Mouse (Mus musculus): Measurements from ENCODE around the gene Car3.
"Not testable (repeated sequence)": the region's sequence is repeated elsewhere in the genome, so short reads cannot be mapped to it uniquely, and the experiment has no call there.

Car3 gene

GRCm38 (mm10) chr3:14863022-14863711 lies at the start of gene Car3:
Gene Car3 (plus strand): TSS chr3:14863512.
- DNase-seq (ENCODE audit: extremely low spot score, low read depth, low spot score): no peak

DNA sequence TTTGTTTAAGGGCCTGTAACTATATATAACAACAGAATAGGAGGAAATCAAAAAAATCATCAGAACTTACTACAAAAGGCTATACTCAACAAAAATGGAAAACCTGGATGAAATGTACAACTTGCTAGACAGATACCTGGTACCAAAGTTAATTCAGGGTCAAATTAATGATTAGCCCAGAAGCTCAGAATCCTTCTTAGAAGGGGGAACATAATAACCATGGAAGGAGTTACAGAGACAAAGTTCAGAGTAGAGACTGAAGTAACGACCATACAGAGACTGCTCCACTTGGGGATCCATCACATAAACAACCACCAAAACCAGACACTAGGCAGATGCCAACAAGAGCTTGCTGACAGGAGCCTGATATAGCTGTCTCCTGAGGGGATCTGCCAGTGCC lies 47.9 kb upstream of the Car3 start:
- DNase-seq (ENCODE audit: extremely low spot score, low read depth, low spot score): not testable (repeated sequence)

- no peak for DNase-seq (ENCODE audit: extremely low spot score, low read depth, low spot score)
These were observed 43.3 kb upstream of the Car3 start for GRCm38 (mm10) chr3:14819844-14820504.

DNA sequence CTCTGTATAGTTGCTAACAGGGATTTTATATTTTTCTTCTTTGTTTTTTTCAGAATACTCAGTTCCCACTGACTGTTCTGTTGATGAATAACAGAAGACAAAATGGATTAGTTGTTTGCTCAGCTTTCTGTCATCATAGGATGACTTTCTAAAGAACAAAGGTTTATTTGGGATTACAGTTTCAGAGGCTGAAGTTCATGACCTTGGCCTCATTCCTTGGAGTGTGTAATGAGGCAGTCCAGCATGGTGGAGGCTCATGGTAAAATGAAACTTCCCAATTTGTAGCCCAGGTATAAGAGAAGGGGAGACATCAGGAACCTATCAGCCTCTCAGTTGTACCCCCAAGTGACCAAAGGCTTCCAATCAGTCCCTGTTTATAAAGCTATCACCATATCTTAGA lies 34.4 kb upstream of the Car3 start:
- DNase-seq (ENCODE audit: extremely low spot score, low read depth, low spot score): no peak

- no peak for DNase-seq (ENCODE audit: extremely low spot score, low read depth, low spot score)
These were observed 32.0 kb upstream of the Car3 start for GRCm38 (mm10) chr3:14831219-14831835.

DNA sequence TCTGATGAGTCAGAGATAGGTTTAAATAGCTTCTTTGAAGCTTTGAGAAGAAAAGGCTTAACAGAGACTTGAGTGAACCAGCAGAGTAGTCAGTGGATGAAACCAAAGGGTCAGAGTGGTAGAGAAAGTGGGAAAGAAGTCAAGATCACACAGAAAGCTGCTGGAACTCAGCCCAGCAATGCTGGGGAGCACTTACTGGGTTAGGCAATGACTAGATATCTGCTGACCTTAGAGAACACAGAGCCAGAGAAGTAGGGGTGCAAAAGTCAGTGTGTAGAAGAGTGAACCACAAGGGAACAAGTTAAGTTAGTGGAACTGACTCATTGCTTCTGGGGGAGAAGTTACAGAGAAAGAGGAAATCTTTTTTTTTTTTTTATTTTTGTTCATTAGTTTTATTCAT lies 30.5 kb upstream of the Car3 start:
- DNase-seq (ENCODE audit: extremely low spot score, low read depth, low spot score): no peak

DNA sequence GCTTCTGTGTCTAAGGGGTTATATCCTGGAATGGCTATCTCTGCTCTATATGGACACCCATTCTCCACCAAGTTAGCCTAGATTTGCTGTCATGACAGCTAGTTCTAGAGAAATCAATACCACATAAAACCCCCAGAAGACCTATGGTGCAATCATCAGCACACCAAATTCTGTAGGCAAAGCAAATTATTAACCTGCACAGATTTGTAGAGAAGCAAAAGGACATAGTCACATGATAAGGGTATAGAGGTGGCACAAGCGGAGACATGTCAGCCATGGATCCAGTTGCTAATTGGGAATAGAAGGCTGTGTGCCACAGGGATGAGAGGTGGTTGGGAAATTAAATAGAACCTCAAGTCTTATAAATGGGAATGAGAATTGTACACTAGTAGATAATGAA lies 24.4 kb upstream of the Car3 start:
- DNase-seq (ENCODE audit: extremely low spot score, low read depth, low spot score): no peak

DNA sequence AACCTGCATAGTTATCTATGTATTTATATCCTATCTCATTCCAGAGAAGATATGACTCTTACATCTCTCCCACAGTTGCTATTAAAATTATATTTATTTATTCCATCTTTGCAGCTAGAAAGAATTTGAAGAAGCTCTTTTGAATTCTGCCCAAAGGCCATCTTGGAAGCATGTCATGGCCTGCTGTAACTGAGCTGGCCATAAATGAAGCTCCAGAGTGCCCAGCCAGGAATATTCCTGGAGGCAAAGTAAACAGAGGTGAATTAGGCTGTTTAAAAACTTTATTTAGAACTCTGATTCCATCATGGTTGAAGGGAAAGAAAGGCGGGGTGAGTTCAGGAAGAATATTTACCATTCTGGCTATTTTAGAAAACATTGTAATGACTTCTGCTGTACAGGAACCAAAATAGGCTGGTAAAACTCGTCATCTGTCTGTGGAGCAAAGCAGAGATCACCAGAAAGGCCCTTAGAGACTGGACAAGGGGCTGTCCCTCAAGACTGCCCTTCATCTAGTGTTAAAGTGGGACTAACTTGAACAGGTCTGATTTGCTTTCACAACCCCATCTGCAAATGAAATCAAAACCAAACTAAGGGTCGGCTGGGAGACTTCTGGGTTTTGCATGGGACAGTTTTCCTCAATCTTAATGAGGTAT lies 23.7 kb upstream of the Car3 start:
- DNase-seq (ENCODE audit: extremely low spot score, low read depth, low spot score): no peak

DNA sequence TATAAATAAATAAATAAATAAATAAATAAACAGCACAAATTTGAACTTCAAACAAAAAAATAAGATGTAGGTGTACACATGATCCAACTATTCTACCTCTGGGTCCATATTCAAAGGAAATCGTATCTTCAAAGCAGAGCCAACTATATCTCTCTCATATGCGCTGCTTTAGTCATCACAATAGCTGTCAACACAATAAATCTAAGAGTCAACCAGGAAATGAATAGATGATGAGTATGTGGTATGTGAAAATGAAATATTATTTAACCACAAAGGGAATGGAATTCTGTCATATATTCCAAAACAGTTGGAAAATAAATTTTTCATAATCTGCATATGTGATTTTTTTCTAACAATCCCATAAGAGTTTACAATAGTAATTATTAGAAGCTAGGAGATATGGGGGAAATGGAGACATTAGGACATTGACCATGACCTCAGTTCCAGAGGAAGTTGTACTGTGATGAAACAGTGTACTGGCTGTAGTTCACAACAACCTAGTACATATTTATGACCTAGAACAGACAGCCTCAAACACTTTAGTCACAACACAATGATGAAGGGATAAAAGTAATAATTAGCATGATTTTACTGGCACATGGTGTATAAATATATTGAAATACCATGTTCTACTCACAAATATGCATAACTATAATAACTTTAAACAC lies 14.6 kb upstream of the Car3 start:
- DNase-seq (ENCODE audit: extremely low spot score, low read depth, low spot score): no peak

GRCm38 (mm10) chr3:14853966-14854365 lies 9.3 kb upstream of the Car3 start:
- DNase-seq (ENCODE audit: extremely low spot score, low read depth, low spot score): no peak

GRCm38 (mm10) chr3:14854446-14854845 lies 8.9 kb upstream of the Car3 start:
- DNase-seq (ENCODE audit: extremely low spot score, low read depth, low spot score): no peak

DNA sequence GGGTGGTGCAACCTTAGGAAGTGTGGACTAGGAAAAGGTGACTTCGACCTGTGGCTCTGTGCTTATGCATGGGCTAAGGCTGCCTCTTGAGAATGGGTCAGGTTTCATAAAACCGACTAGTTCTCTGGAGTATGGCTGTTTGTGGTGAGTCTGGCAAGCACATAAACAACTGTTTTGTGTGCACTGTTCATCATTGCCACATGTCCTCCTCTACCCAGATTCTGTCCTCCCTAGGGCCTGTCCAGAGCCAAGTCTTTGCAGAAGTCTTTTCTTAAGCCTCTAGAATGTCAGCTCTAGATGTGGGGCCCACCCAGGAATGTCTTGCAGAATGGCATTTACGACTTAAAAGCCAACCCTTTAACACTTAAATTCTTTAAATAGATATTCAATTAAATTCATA lies 5.4 kb upstream of the Car3 start:
- no peak for DNase-seq (ENCODE audit: extremely low spot score, low read depth, low spot score)

DNA sequence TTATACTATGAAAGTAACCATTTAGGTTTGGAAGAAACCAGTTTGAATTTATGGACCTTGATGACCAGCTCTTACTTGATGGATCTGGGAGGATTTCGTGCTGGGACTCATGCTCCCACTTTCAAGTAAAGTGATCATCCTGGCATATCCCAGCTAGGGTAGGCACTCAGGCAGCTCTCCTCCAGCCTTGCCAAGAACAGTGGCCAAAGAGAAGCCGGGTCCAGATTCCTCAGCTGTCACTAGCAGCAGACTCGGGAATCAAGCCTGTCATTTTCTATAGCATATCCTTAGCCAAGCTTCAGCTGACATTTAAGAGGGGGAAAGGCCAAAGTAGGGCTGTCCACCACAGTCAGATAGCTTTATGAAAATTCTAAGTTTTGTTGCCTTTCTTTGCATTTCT lies 3.0 kb upstream of the Car3 start:
- DNase-seq (ENCODE audit: extremely low spot score, low read depth, low spot score): no peak

DNA sequence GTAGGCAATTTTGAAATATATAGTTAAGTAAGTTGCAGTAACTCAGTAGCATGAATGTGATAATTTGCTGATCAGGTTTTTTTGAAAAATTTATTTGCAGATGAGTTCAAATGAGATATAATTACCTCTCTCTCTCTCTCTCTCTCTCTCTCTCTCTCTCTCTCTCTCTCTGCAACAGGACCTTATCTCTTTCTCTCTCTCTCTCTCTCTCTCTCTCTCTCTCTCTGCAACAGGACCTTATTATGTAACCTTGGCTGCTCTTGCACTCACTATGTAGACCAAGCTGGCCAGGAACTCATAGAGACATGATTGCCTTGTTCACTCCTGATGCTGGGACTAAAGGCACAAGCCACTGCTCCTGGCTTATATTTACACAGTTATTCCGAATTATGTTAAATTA lies 2.1 kb upstream of the Car3 start:
- no peak for DNase-seq (ENCODE audit: extremely low spot score, low read depth, low spot score)

- DNase-seq (ENCODE audit: extremely low spot score, low read depth, low spot score): no peak
These were observed 1.5 kb upstream of the Car3 start for GRCm38 (mm10) chr3:14861787-14862186.

GRCm38 (mm10) chr3:14862654-14863021 lies 674 bp upstream of the Car3 start:
- no peak for DNase-seq (ENCODE audit: extremely low spot score, low read depth, low spot score)

- DNase-seq (ENCODE audit: extremely low spot score, low read depth, low spot score): no peak
These were observed 610 bp downstream of the Car3 start for GRCm38 (mm10) chr3:14863922-14864321.

GRCm38 (mm10) chr3:14865941-14866340 lies 2.6 kb downstream of the Car3 start:
- no peak for DNase-seq (ENCODE audit: extremely low spot score, low read depth, low spot score)

- DNase-seq (ENCODE audit: extremely low spot score, low read depth, low spot score): no peak
These were observed 6.5 kb downstream of the Car3 start for GRCm38 (mm10) chr3:14869779-14870178.

DNA sequence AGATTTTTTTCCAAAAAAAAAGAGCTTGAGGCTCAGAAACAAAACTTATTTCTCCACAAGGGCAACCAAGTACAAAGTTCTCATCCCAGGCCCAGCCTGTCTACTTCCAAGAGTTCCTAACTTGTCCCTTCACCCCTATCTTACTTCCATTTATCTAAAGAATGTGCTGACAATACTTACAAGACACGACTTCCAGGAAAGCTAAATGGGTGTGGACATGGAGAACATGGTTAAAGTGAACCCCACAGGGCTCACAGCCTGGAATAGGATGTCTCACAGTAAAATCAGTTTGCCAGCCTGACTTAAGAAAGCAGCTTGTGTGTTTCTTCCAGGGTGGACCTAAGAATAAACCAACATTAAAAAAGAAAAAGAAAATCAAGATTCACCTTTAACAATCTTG lies 7.2 kb downstream of the Car3 start:
- no peak for DNase-seq (ENCODE audit: extremely low spot score, low read depth, low spot score)

DNA sequence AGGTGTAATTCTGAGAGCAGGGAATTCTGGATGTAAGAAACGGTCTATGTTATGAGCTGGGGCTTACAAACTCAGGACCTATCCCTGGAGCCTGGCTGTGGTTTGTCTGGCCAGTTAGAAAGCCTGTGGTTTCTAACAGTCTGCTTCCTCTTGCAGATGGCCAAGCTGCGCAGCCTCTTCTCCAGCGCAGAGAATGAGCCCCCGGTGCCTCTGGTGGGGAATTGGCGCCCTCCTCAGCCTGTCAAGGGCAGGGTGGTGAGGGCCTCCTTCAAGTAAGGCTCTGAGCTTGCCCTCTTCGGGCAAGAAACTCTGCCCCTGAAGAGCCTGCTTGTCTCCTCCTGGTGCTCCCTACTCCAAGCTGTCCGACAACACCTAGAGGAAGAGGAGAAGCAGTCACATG lies 8.1 kb downstream of the Car3 start:
- no peak for DNase-seq (ENCODE audit: extremely low spot score, low read depth, low spot score)
